Mouse (Mus musculus) forelimb bud, embryonic 11.5 days (tissue): ENCODE measurements at regions not wholly inside any gene's neighbourhood (a gene's known extent, or its start where the extent isn't known, plus 50 kb on each side); places are given as distances from the start of the nearest gene placed in this dataset.
A peak's percentile ranks its signal among the peaks of the same experiment; 100 is the strongest.

Experiments
- DNase-seq: peaks from one replicate; pipeline ENCODE4 v3.0.0-alpha.2; 2012; ENCODE audit warnings: low read depth, low spot score

- no peak for DNase-seq
Measured at GRCm38 (mm10) chr15:97125836-97126822, 70.4 kb upstream of the Slc38a4 start.

- DNase-seq: no peak
Measured at GRCm38 (mm10) chr15:97122263-97122662, 66.5 kb upstream of the Slc38a4 start.

- DNase-seq: peak; percentile 10
Measured at GRCm38 (mm10) chr15:97112452-97113200, 56.9 kb upstream of the Slc38a4 start.

GRCm38 (mm10) chr15:97111320-97112192, 55.8 kb upstream of the Slc38a4 start:
- peak; percentile 74 for DNase-seq

GRCm38 (mm10) chr15:97107779-97108178, 52.0 kb upstream of the Slc38a4 start:
- DNase-seq: peak; percentile 40

GRCm38 (mm10) chr15:97106556-97106955, 50.8 kb upstream of the Slc38a4 start:
- no peak for DNase-seq
